Mouse (Mus musculus) kidney, embryonic 16.5 days (tissue): ENCODE measurements at regions not wholly inside any gene's neighbourhood (a gene's known extent, or its start where the extent isn't known, plus 50 kb on each side); places are given as distances from the start of the nearest gene placed in this dataset.

ENCODE experiments used
- ATAC-seq: fragments of 200-750 bp; cut with Nextera tagmentation; 2 replicates; pipeline ENCODE4 v1.8.0; 2017; ENCODE audit warnings: moderate TSS enrichment; ENCODE audit not compliant: low FRiP score, low TSS enrichment
- H3K27ac ChIP-seq: fragments of 300-500 bp; sonication (generic); 2 replicates; pipeline ENCODE4 v1.5.1; 2014; ENCODE audit warnings: low read length
- H3K27me3 ChIP-seq: fragments of 300-500 bp; sonication (generic); 2 replicates; pipeline ENCODE4 v1.6.1; 2014; ENCODE audit warnings: low read length, control low read depth, mixed read lengths; ENCODE audit not compliant: insufficient read depth
- H3K36me3 ChIP-seq: fragments of 300-500 bp; sonication (generic); 2 replicates; pipeline ENCODE4 v1.6.1; 2014; ENCODE audit warnings: low read length, control low read depth, mixed read lengths; ENCODE audit not compliant: insufficient read depth
- H3K4me1 ChIP-seq: fragments of 300-500 bp; sonication (generic); 2 replicates; pipeline ENCODE4 v1.6.1; 2014; ENCODE audit warnings: low read length, control low read depth, mixed read lengths; ENCODE audit not compliant: insufficient read depth
- H3K4me2 ChIP-seq: fragments of 300-500 bp; sonication (generic); replicated peaks from 2 replicates; pipeline ENCODE4 v1.6.1; 2014; ENCODE audit warnings: low read depth, low read length
- H3K4me3 ChIP-seq: fragments of 300-500 bp; sonication (generic); 2 replicates; pipeline ENCODE4 v1.5.1; 2014; ENCODE audit warnings: mild to moderate bottlenecking, low read length
- H3K9ac ChIP-seq: fragments of 300-500 bp; sonication (generic); replicated peaks from 2 replicates; pipeline ENCODE4 v1.6.1; 2014; ENCODE audit warnings: low read length
- H3K9me3 ChIP-seq: fragments of 300-500 bp; sonication (generic); 2 replicates; pipeline ENCODE4 v1.6.1; 2016; ENCODE audit warnings: low read length, control low read depth
- WGBS: fragments of 180-500 bp; shearing (Covaris S2); extraction: QIAGEN DNeasy Blood & Tissue Kit; methylation state at CpG from one replicate; pipeline ENCODE4 v1.1.7; 2014; 5-methylcytosine and 5-hydroxymethylcytosine counted together

DNA sequence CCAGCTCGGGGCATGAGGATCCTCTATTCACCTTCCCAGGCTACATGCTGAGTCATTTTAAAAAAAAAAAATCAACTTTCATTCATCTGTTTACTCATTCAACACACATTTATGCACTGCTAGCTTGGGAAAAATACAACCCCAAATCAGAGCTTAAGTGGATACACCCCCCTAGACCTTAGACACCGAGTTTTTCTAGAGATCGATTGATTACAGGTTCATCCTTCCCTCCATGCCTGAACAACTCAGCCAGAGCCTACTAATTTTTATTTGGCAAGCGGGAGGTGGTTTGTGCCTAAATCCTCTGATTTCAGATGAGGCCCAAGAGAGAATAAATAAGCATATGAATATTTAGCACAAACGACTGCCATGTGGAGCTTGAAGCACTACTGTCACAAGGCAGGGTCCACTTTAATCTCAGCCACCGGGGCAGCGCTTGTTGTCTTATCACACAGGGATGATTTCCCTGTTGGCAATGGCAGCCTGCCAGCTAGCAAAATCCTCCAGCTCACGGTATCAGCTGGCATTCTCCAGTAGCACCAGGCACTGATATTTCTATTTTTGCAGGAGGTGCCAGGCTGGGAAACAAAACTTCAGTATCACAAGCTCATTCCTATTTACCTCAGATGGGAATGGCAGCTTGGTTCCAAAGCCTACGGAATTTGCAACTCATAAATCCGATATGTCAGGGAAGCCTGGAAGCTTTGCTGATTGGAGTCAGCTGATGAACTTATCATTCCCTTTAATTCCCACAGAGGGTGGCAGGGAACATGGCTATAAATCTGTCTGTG lies 90.2 kb upstream of the Pcgf5 start:
- Histone ChIP-seq H3K9ac (no peak overlapping the region), H3K36me3 (no peaks in the 10 kb centered on the region), H3K4me3 (no peak overlapping the region), H3K4me2 (no peak overlapping the region), H3K4me1 (0 out of 2 replicates have a peak, but pooled peaks cover 7% of the 10 kb centered on the region), H3K27me3 (no peaks in the 10 kb centered on the region), H3K9me3 (no peaks in the 10 kb centered on the region), H3K27ac (no peak overlapping the region)
- no peak for ATAC-seq
- WGBS = 56% methylated on average over 10 of the region's 10 CpGs

DNA sequence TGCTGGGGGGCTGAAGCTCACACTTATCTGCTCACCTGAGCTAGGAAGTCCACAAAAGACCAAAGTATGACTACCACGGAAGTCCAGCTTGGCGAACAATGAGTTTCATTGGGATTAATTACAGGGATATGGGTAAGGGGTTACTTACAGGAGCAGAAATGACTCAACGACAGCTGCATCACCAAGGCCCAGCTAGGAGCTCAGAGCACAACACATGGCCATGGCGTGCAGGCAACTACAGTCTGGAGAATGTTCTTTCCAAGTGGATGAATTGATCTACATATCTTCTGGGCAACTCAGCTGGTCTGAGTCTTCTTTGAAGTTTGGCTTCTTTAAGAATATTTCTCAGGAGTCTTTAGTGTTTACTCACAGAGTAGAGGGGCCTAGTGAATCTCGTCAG lies 86.3 kb upstream of the Pcgf5 start:
- no peaks in the 10 kb centered on the region for H3K9me3 ChIP-seq
- H3K9ac ChIP-seq = no peak overlapping the region
- H3K4me1 ChIP-seq = 0 out of 2 replicates have a peak, but pooled peaks cover 7% of the 10 kb centered on the region
- H3K4me3 ChIP-seq = no peak overlapping the region
- H3K4me2 ChIP-seq = no peak overlapping the region
- H3K27ac ChIP-seq = no peak overlapping the region
- WGBS = 88% methylated on average over 5 of the region's 5 CpGs
- H3K36me3 ChIP-seq = no peaks in the 10 kb centered on the region
- peaks cover 2% of the 10 kb centered on the region; the same call in 1 of the 2 replicates for H3K27me3 ChIP-seq
- no peak for ATAC-seq

DNA sequence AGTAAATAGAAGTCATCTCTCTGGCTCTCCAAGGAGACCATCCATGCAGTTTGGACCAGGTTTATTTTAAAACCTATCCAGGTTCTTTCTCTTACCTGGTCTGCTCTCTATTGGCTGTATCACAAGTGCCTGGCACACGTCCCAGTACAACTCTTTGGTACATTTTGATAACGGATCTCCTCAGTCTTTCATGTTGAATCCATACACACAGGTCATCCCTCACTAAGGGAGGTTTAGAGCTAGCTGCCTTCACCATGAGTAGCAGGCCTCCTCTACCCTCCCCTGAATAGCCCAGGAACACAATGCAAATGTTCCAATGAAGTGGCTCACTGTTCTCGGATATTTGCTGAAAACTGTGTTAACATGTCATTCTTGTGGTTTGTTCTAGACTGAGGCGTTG lies 84.2 kb upstream of the Pcgf5 start:
- no peak overlapping the region for H3K9ac ChIP-seq
- ATAC-seq = no peak
- no peaks in the 10 kb centered on the region for H3K9me3 ChIP-seq
- H3K27me3 ChIP-seq = peaks cover 2% of the 10 kb centered on the region; the same call in 1 of the 2 replicates
- H3K36me3 ChIP-seq = no peaks in the 10 kb centered on the region
- H3K4me1 ChIP-seq = no peaks in the 10 kb centered on the region
- 82% methylated on average over 4 of the region's 4 CpGs for WGBS
- H3K4me2 ChIP-seq = no peak overlapping the region
- no peak overlapping the region for H3K4me3 ChIP-seq
- H3K27ac ChIP-seq = no peak overlapping the region

DNA sequence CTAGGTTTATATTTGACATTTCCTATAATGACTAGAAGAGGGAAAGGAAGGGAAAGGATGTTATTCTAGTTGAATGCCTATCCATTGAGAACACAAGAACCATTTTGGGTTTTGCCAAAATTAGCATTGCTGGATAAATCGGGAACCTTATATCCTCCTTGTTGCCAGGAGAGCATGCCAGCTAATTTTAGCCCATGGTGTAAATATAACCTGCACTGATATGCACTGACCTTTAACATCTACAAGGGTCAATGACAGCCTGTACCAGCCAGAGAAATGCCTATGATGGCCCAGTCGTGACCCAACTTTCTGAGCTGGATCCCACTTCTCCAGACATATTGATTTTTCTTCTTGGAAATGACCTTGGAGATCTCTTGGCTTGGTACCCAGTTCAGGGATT lies 83.7 kb upstream of the Pcgf5 start:
- Histone ChIP-seq H3K27me3 (peaks cover 2% of the 10 kb centered on the region; the same call in 1 of the 2 replicates), H3K4me1 (no peaks in the 10 kb centered on the region), H3K36me3 (no peaks in the 10 kb centered on the region), H3K4me2 (no peak overlapping the region), H3K27ac (no peak overlapping the region), H3K9ac (no peak overlapping the region), H3K9me3 (no peaks in the 10 kb centered on the region), H3K4me3 (no peak overlapping the region)
- ATAC-seq = no peak
- 88% methylated on average over 2 of the region's 2 CpGs for WGBS

DNA sequence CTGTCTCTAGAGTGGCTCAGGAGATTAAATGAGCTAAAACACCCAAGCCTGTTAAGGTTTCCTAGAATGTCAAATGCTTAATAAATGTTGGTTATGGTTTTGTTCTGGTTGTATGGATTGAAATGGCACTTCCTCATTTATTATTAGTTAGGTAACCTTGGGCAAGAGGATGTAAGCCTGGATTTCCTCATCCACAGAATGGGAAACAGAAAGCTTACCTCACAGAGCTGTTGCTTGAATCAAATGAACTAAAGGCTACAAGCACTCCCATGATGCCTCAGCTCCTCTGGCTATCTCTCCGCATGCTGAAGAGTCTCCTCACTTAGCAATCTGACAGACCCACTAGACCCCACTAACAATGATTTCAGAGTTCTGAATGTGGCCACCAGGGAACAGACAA lies 82.8 kb upstream of the Pcgf5 start:
- H3K4me3 ChIP-seq = no peak overlapping the region
- no peak for ATAC-seq
- no peaks in the 10 kb centered on the region for H3K9me3 ChIP-seq
- H3K4me2 ChIP-seq = no peak overlapping the region
- 100% methylated on average over 1 of the region's 1 CpGs for WGBS
- no peak overlapping the region for H3K27ac ChIP-seq
- H3K4me1 ChIP-seq = no peaks in the 10 kb centered on the region
- peaks cover 2% of the 10 kb centered on the region; the same call in 1 of the 2 replicates for H3K27me3 ChIP-seq
- H3K9ac ChIP-seq = no peak overlapping the region
- H3K36me3 ChIP-seq = no peaks in the 10 kb centered on the region

DNA sequence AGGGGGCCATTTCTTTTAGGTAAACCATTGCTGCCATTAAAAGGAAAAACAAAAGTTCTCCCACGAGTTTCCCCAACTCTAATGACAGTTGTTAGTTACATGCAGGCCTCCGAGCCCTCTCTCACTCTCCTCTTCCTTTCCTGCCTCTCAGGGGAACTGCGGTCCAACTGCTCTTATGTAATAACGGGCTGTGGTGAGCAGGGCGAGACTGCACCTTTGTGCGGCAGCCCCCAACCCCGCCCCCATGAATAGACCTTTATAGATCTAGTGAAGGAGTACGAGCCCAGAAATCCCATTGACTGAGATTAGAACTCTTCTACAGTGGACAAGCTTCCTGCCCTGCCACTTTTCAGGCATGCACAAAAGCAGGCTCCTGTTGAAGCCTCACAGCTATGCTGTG lies 81.8 kb upstream of the Pcgf5 start:
- ATAC-seq = no peak
- Histone ChIP-seq H3K27me3 (peaks cover 2% of the 10 kb centered on the region; the same call in 1 of the 2 replicates), H3K9ac (no peak overlapping the region), H3K27ac (no peak overlapping the region), H3K9me3 (no peaks in the 10 kb centered on the region), H3K4me1 (no peaks in the 10 kb centered on the region), H3K4me3 (no peak overlapping the region), H3K4me2 (no peak overlapping the region), H3K36me3 (no peaks in the 10 kb centered on the region)
- WGBS = 51% methylated on average over 8 of the region's 8 CpGs

DNA sequence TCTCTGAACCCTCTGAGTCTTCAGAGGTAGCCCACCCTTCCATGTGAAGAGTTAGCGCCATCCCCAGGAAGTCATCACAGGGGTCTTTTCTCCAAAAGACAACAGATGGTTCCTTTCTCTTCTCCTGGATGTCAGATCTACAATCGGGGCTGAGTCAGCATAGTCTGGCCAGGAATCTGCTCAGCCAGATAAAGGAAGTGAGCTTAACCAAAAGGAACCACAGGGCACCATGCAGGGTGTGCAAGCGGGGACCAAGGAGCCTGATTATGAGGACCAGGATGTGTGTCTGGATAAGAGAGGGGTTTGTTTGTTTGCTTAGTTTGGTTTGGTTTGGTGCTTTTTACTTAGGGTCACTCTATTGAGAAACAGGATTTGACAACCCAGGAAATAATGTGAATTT lies 74.6 kb upstream of the Pcgf5 start:
- no peak overlapping the region for H3K4me2 ChIP-seq
- ATAC-seq = no peak
- H3K4me3 ChIP-seq = no peak overlapping the region
- H3K9me3 ChIP-seq = no peaks in the 10 kb centered on the region
- no peak overlapping the region for H3K9ac ChIP-seq
- H3K36me3 ChIP-seq = no peaks in the 10 kb centered on the region
- no peaks in the 10 kb centered on the region for H3K4me1 ChIP-seq
- no peaks in the 10 kb centered on the region for H3K27me3 ChIP-seq
- H3K27ac ChIP-seq = no peak overlapping the region
- 60% methylated on average over 3 of the region's 3 CpGs for WGBS

DNA sequence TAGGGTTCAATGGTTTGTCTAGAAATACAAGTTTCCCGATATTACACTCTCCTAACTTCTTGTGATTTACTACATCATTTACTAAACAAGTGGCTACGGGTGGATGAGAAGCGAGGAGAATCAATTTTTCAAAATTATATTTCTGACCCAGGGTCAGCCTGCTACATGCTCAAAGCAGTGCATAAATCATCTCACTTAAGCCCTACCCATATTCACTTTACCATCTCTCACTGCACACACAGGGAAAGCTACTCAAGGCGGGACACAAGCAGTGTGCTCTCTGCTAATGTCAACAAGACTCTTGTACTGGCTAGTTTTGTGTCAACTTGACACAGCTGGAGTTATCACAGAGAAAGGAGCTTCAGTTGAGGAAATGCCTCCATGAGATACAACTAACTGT lies 62.6 kb upstream of the Pcgf5 start:
- Histone ChIP-seq H3K4me3 (no peak overlapping the region), H3K36me3 (no peaks in the 10 kb centered on the region), H3K4me2 (no peak overlapping the region), H3K27ac (no peak overlapping the region), H3K4me1 (no peaks in the 10 kb centered on the region), H3K27me3 (no peaks in the 10 kb centered on the region), H3K9me3 (no peaks in the 10 kb centered on the region), H3K9ac (no peak overlapping the region)
- ATAC-seq = no peak
- WGBS = 69% methylated on average over 4 of the region's 4 CpGs

DNA sequence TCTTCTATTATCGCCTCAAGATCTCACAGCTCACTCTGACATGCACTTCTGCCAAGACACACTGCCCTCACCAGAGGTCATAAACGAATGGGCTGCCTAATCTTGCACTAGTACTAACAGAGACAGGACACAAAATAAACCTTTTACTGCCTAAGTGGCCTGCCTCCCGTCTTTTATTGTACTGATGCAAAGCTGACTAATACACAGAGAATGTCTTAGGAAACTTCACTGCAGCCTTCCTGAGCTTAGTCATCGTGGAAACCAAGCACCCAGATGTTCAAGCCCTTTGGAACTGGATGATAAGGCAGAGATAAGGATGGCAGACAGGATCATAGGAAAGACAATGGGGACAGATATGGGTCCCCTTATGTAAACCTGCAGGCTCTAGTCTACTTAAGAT lies 57.3 kb upstream of the Pcgf5 start:
- Histone ChIP-seq H3K27ac (no peak overlapping the region), H3K9me3 (no peaks in the 10 kb centered on the region), H3K27me3 (no peaks in the 10 kb centered on the region), H3K4me1 (no peaks in the 10 kb centered on the region), H3K36me3 (no peaks in the 10 kb centered on the region), H3K4me3 (no peak overlapping the region), H3K4me2 (no peak overlapping the region), H3K9ac (no peak overlapping the region)
- no peak for ATAC-seq
- WGBS = 44% methylated on average over 4 of the region's 4 CpGs

DNA sequence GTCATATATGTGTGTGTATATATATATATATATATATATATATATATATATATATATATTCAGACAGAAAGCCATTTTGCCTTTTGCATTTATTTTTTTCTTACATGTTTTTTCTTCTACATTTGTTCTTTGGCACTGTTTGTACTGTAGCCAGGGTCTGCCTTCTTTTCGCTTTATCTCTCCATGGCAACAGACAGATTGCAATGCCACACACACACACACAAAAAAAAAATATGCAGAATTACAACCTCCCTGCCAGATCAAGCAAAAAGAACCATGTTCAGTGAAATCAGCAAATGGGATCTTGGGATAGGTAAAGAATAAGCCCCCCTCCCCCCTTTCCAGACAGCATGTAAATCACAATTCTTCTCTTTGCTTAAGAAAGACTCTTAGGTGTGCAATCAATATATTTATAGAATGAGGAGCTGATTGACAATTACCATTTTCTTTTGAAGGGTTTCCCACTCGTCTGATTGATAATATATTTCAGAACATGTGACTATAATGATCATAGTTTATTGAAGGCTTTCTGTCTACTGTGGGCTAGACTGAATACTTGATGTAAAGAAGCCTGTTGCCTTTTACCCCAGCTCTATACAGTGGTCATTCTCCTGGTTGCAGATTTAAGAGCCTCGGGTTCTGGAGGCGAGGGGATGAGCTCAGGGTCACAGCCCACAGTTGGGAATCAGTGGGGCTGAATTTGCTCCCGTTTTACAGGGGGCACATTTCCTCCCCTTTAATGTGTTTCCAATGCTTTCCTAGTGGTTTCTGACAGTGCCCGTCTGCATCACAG lies 54.7 kb upstream of the Pcgf5 start:
- WGBS = 56% methylated on average over 6 of the region's 6 CpGs
- H3K36me3 ChIP-seq = no peaks in the 10 kb centered on the region
- no peak overlapping the region for H3K27ac ChIP-seq
- no peak overlapping the region for H3K4me3 ChIP-seq
- ATAC-seq = no peak
- H3K4me1 ChIP-seq = no peaks in the 10 kb centered on the region
- H3K4me2 ChIP-seq = no peak overlapping the region
- H3K9me3 ChIP-seq = no peaks in the 10 kb centered on the region
- H3K9ac ChIP-seq = no peak overlapping the region
- H3K27me3 ChIP-seq = no peaks in the 10 kb centered on the region
